Mouse (Mus musculus) brain, embryonic 14.5 days (tissue): ENCODE measurements around the gene Hnf1b.

ENCODE experiments used
- CTCF ChIP-seq: fragments of 200-500 bp; IDR thresholded peaks from 2 replicates; pipeline ENCODE4 v1.5.1; 2012; ENCODE audit warnings: inconsistent platforms, mild to moderate bottlenecking, moderate library complexity, borderline replicate concordance; ENCODE audit not compliant: insufficient read depth, insufficient read length; ENCODE audit errors: extremely low read depth
- POLR2A ChIP-seq: fragments of 200-500 bp; IDR thresholded peaks from 2 replicates; pipeline ENCODE4 v1.6.1; 2012; ENCODE audit warnings: mild to moderate bottlenecking, inconsistent platforms, borderline replicate concordance; ENCODE audit not compliant: poor library complexity, insufficient read depth, insufficient read length, severe bottlenecking; ENCODE audit errors: extremely low read depth

- no peak for TF ChIP-seq POLR2A
- no peak for TF ChIP-seq CTCF
Observed at GRCm38 (mm10) chr11:83879130-83879529, 29.3 kb downstream of the Hnf1b start.
